Mouse (Mus musculus): ENCODE data around the gene Dync1i1. TPM values are rescaled to one million over a fixed set of nuclear protein-coding genes. Genes with fewer than 3 reads are reported as not detected.
A peak's percentile ranks its signal among the peaks of the same experiment; 100 is the strongest.

The Dync1i1 gene
- polyA plus RNA-seq, 1 experiment = 1.0 TPM

GRCm38 (mm10) chr6:5949812-5950392, 224.5 kb downstream of the Dync1i1 start:
- no peak for DNase-seq (ENCODE audit: low read depth, low spot score)
- WGBS = 73% methylated on average over 9 of the region's 9 CpGs

- WGBS = 73% methylated on average over 10 of the region's 10 CpGs
- no peak for DNase-seq (ENCODE audit: low read depth, low spot score)
Observed at GRCm38 (mm10) chr6:5956316-5956913, 231.0 kb downstream of the Dync1i1 start.

- 72% methylated on average over 4 of the region's 4 CpGs for WGBS
- DNase-seq (ENCODE audit: low read depth, low spot score) = no peak
Observed at GRCm38 (mm10) chr6:5960728-5961127, 235.3 kb downstream of the Dync1i1 start.

GRCm38 (mm10) chr6:5961960-5962359, 236.5 kb downstream of the Dync1i1 start:
- 88% methylated on average over 3 of the region's 3 CpGs for WGBS
- no peak for DNase-seq (ENCODE audit: low read depth, low spot score)

- WGBS = 96% methylated on average over 7 of the region's 7 CpGs
- DNase-seq (ENCODE audit: low read depth, low spot score) = no peak
Observed at GRCm38 (mm10) chr6:5966376-5966775, 240.9 kb downstream of the Dync1i1 start.

GRCm38 (mm10) chr6:5966806-5967445, 241.5 kb downstream of the Dync1i1 start:
- DNase-seq (ENCODE audit: low read depth, low spot score) = no peak
- 81% methylated on average over 8 of the region's 8 CpGs for whole genome bisulfite sequencing

GRCm38 (mm10) chr6:5967545-5967944, 242.1 kb downstream of the Dync1i1 start:
- WGBS = 45% methylated on average over 4 of the region's 4 CpGs
- no peak for DNase-seq (ENCODE audit: low read depth, low spot score)

- no peak for DNase-seq (ENCODE audit: low read depth, low spot score)
- WGBS = 91% methylated on average over 8 of the region's 8 CpGs
Observed at GRCm38 (mm10) chr6:5969613-5970012, 244.2 kb downstream of the Dync1i1 start.

GRCm38 (mm10) chr6:5976241-5976640, 250.8 kb downstream of the Dync1i1 start:
- no peak for DNase-seq (ENCODE audit: low read depth, low spot score)
- WGBS = 19% methylated on average over 4 of the region's 4 CpGs

GRCm38 (mm10) chr6:5977238-5977920, 251.9 kb downstream of the Dync1i1 start:
- DNase-seq (ENCODE audit: low read depth, low spot score) = no peak
- 49% methylated on average over 15 of the region's 15 CpGs for WGBS

GRCm38 (mm10) chr6:5991243-5991642, 265.8 kb downstream of the Dync1i1 start:
- DNase-seq (ENCODE audit: low read depth, low spot score) = no peak
- 68% methylated on average over 6 of the region's 6 CpGs for WGBS

- 22% methylated on average over 25 of the region's 25 CpGs for WGBS
- peak; percentile 79 for DNase-seq (ENCODE audit: low read depth, low spot score)
Observed at GRCm38 (mm10) chr6:5991817-5992755, 266.6 kb downstream of the Dync1i1 start.

GRCm38 (mm10) chr6:5993056-5993455, 267.6 kb downstream of the Dync1i1 start:
- DNase-seq (ENCODE audit: low read depth, low spot score) = no peak
- 25% methylated on average over 7 of the region's 7 CpGs for WGBS

- 41% methylated on average over 6 of the region's 6 CpGs for WGBS
- no peak for DNase-seq (ENCODE audit: low read depth, low spot score)
Observed at GRCm38 (mm10) chr6:5997535-5997934, 272.1 kb downstream of the Dync1i1 start.

GRCm38 (mm10) chr6:6002061-6002460, 276.6 kb downstream of the Dync1i1 start:
- 90% methylated on average over 3 of the region's 3 CpGs for WGBS
- DNase-seq (ENCODE audit: low read depth, low spot score) = no peak

- DNase-seq (ENCODE audit: low read depth, low spot score) = no peak
- WGBS = 44% methylated on average over 12 of the region's 12 CpGs
Observed at GRCm38 (mm10) chr6:6004756-6005485, 279.5 kb downstream of the Dync1i1 start.

- DNase-seq (ENCODE audit: low read depth, low spot score) = no peak
- 3% methylated on average over 42 of the region's 42 CpGs for WGBS
Observed at GRCm38 (mm10) chr6:6005762-6006431, 280.5 kb downstream of the Dync1i1 start.

GRCm38 (mm10) chr6:6011364-6011763, 285.9 kb downstream of the Dync1i1 start:
- 78% methylated on average over 2 of the region's 2 CpGs for WGBS
- no peak for DNase-seq (ENCODE audit: low read depth, low spot score)
